Mouse (Mus musculus) liver, embryonic 11.5 days (tissue): ENCODE results near the gene Selplg. TPM values are rescaled to one million over a fixed set of nuclear protein-coding genes. Genes with fewer than 3 reads are reported as not detected.
"Not testable (repeated sequence)": the region's sequence is repeated elsewhere in the genome, so short reads cannot be mapped to it uniquely, and the experiment has no call there.

Source experiments
- ATAC-seq: fragments of 200-750 bp; cut with Nextera tagmentation; replicated peaks from 2 replicates; pipeline ENCODE4 v1.8.0; 2017; ENCODE audit warnings: moderate number of reproducible peaks, mild to moderate bottlenecking, moderate TSS enrichment, moderate library complexity; ENCODE audit not compliant: low FRiP score
- DNase-seq: peaks from one replicate; pipeline ENCODE4 v3.0.0-alpha.2; 2017; ENCODE audit warnings: low spot score
- H3K27ac ChIP-seq: fragments of 300-500 bp; sonication (generic); 2 replicates; pipeline ENCODE4 v1.5.1; 2014; ENCODE audit warnings: mild to moderate bottlenecking, low read depth, low read length, control low read depth
- H3K27me3 ChIP-seq: fragments of 300-500 bp; sonication (generic); replicated peaks from 2 replicates; pipeline ENCODE4 v1.6.1; 2014; ENCODE audit warnings: low read length, mixed read lengths; ENCODE audit not compliant: control insufficient read depth, insufficient read depth
- H3K36me3 ChIP-seq: fragments of 300-500 bp; sonication (generic); 2 replicates; pipeline ENCODE4 v1.6.1; 2014; ENCODE audit warnings: mild to moderate bottlenecking, low read length, moderate library complexity, mixed read lengths; ENCODE audit not compliant: control insufficient read depth, insufficient read depth
- H3K4me1 ChIP-seq: fragments of 300-500 bp; sonication (generic); replicated peaks from 2 replicates; pipeline ENCODE4 v1.6.1; 2014; ENCODE audit warnings: low read length, mixed read lengths; ENCODE audit not compliant: control insufficient read depth, insufficient read depth
- H3K4me2 ChIP-seq: fragments of 300-500 bp; sonication (generic); 2 replicates; pipeline ENCODE4 v1.6.1; 2014; ENCODE audit warnings: mild to moderate bottlenecking, control low read depth, moderate library complexity
- H3K4me3 ChIP-seq: fragments of 300-500 bp; sonication (generic); 2 replicates; pipeline ENCODE4 v1.5.1; 2014; ENCODE audit warnings: low read depth, low read length, control low read depth
- H3K9ac ChIP-seq: fragments of 300-500 bp; sonication (generic); 2 replicates; pipeline ENCODE4 v1.6.1; 2014; ENCODE audit warnings: low read depth, low read length, control low read depth
- H3K9me3 ChIP-seq: fragments of 300-500 bp; sonication (generic); 2 replicates; pipeline ENCODE4 v1.6.1; 2016; ENCODE audit warnings: low read length, inconsistent platforms, mixed read lengths; ENCODE audit not compliant: control insufficient read depth
- WGBS: fragments of 180-500 bp; shearing (Covaris S2); extraction: QIAGEN DNeasy Blood & Tissue Kit; methylation state at CpG from one replicate; pipeline ENCODE4 v1.1.7; 2014; 5-methylcytosine and 5-hydroxymethylcytosine counted together
- polyA plus RNA-seq: library from polyadenylated mRNA; unstranded; fragments of >200 nt; fragmentation: Nextera tagmentation; extraction: Ambion mirVana; gene quantifications from 2 replicates; pipeline ENCODE4 v1.2.1, GENCODE M21; 2014

Selplg gene
- polyA plus RNA-seq, 1 experiment from 2014 or later: 17.1 TPM

- no peak overlapping the region for H3K4me2 ChIP-seq
- ATAC-seq (no peak), DNase-seq (no peak)
- no peaks in the 10 kb centered on the region for H3K27me3 ChIP-seq
- H3K4me3 ChIP-seq: no peak overlapping the region
- H3K9me3 ChIP-seq: no peaks in the 10 kb centered on the region
- peaks cover 4% of the 10 kb centered on the region for H3K4me1 ChIP-seq
- no peak overlapping the region for H3K9ac ChIP-seq
- no peak overlapping the region for H3K27ac ChIP-seq
- H3K36me3 ChIP-seq: no peaks in the 10 kb centered on the region
- 20% methylated on average over 9 of the region's 9 CpGs for WGBS
Observed at GRCm38 (mm10) chr5:113813608-113814007, 18.8 kb downstream of the Selplg start.

GRCm38 (mm10) chr5:113812638-113813037 is 19.8 kb downstream of the Selplg start:
- peaks cover 10% of the 10 kb centered on the region for H3K4me1 ChIP-seq
- no peaks in the 10 kb centered on the region for H3K36me3 ChIP-seq
- no peak for DNase-seq
- H3K9me3 ChIP-seq: no peaks in the 10 kb centered on the region
- H3K27me3 ChIP-seq: no peaks in the 10 kb centered on the region
- H3K4me3 ChIP-seq: no peak overlapping the region
- no peak overlapping the region for H3K4me2 ChIP-seq
- H3K9ac ChIP-seq: no peak overlapping the region
- ATAC-seq: no peak
- H3K27ac ChIP-seq: no peak overlapping the region
- 69% methylated on average over 2 of the region's 2 CpGs for WGBS

- H3K4me1 ChIP-seq, H3K4me2 ChIP-seq, H3K9me3 ChIP-seq, H3K27ac ChIP-seq, H3K27me3 ChIP-seq, DNase-seq, H3K4me3 ChIP-seq, ATAC-seq, H3K36me3 ChIP-seq, H3K9ac ChIP-seq: not testable (repeated sequence)
- 18% methylated on average over 11 of the region's 12 CpGs for WGBS
Observed at GRCm38 (mm10) chr5:113811824-113812420, 20.5 kb downstream of the Selplg start.

- no peaks in the 10 kb centered on the region for H3K9me3 ChIP-seq
- no peak for ATAC-seq
Observed at GRCm38 (mm10) chr5:113810111-113810510, 22.3 kb downstream of the Selplg start.

GRCm38 (mm10) chr5:113808177-113808576 is 24.3 kb downstream of the Selplg start:
- ATAC-seq (no peak), DNase-seq (no peak)
- no peak overlapping the region for H3K9ac ChIP-seq
- no peaks in the 10 kb centered on the region for H3K9me3 ChIP-seq
- WGBS: 64% methylated on average over 2 of the region's 2 CpGs
- H3K27me3 ChIP-seq: no peaks in the 10 kb centered on the region
- H3K36me3 ChIP-seq: no peaks in the 10 kb centered on the region
- H3K4me3 ChIP-seq: no peak overlapping the region
- H3K27ac ChIP-seq: no peak overlapping the region
- H3K4me1 ChIP-seq: peaks cover 13% of the 10 kb centered on the region
- H3K4me2 ChIP-seq: no peak overlapping the region

More at GRCm38 (mm10) chr5:113810111-113810510, 22.3 kb downstream of the Selplg start:
- Histone ChIP-seq H3K27ac (no peak overlapping the region), H3K4me1 (peaks cover 13% of the 10 kb centered on the region), H3K9ac (no peak overlapping the region), H3K4me2 (no peak overlapping the region), H3K36me3 (no peaks in the 10 kb centered on the region), H3K4me3 (no peak overlapping the region), H3K27me3 (no peaks in the 10 kb centered on the region)
- 68% methylated on average over 4 of the region's 4 CpGs for WGBS
- DNase-seq: no peak

GRCm38 (mm10) chr5:113807712-113808111 is 24.7 kb downstream of the Selplg start:
- Histone ChIP-seq H3K36me3 (no peaks in the 10 kb centered on the region), H3K4me1 (peaks cover 13% of the 10 kb centered on the region), H3K4me3 (no peak overlapping the region), H3K4me2 (no peak overlapping the region), H3K27ac (no peak overlapping the region), H3K27me3 (no peaks in the 10 kb centered on the region), H3K9me3 (no peaks in the 10 kb centered on the region), H3K9ac (no peak overlapping the region)
- DNase-seq (no peak), ATAC-seq (no peak)
- WGBS: 66% methylated on average over 9 of the region's 9 CpGs

- Histone ChIP-seq H3K27me3 (no peaks in the 10 kb centered on the region), H3K27ac (no peak overlapping the region), H3K9ac (no peak overlapping the region), H3K36me3 (no peaks in the 10 kb centered on the region), H3K9me3 (no peaks in the 10 kb centered on the region), H3K4me1 (peaks cover 13% of the 10 kb centered on the region), H3K4me2 (no peak overlapping the region), H3K4me3 (no peak overlapping the region)
- 19% methylated on average over 10 of the region's 10 CpGs for WGBS
- ATAC-seq: no peak
- DNase-seq: no peak
Observed at GRCm38 (mm10) chr5:113806414-113806813, 26.0 kb downstream of the Selplg start.

GRCm38 (mm10) chr5:113805301-113805700 is 27.1 kb downstream of the Selplg start:
- Histone ChIP-seq H3K36me3 (no peaks in the 10 kb centered on the region), H3K4me1 (peaks cover 13% of the 10 kb centered on the region), H3K9ac (no peak overlapping the region), H3K4me3 (no peak overlapping the region), H3K9me3 (no peaks in the 10 kb centered on the region), H3K27ac (no peak overlapping the region), H3K27me3 (no peaks in the 10 kb centered on the region), H3K4me2 (no peak overlapping the region)
- ATAC-seq (no peak), DNase-seq (no peak)
- WGBS: 80% methylated on average over 9 of the region's 9 CpGs

GRCm38 (mm10) chr5:113804395-113804966 is 28.0 kb downstream of the Selplg start:
- H3K9me3 ChIP-seq: no peaks in the 10 kb centered on the region
- ATAC-seq: no peak
- H3K4me1 ChIP-seq: peaks cover 13% of the 10 kb centered on the region
- H3K4me2 ChIP-seq: no peak overlapping the region
- H3K36me3 ChIP-seq: no peaks in the 10 kb centered on the region
- no peaks in the 10 kb centered on the region; the same call in 1 of the 2 replicates for H3K27me3 ChIP-seq
- no peak overlapping the region for H3K9ac ChIP-seq
- WGBS: 57% methylated on average over 7 of the region's 7 CpGs
- no peak for DNase-seq
- H3K27ac ChIP-seq: no peak overlapping the region
- no peak overlapping the region for H3K4me3 ChIP-seq
